23 mouse cellular contexts compared by ENCODE assay signal in genomic region chr1:193359199-193359598, GRCm38 (mm10). TPM values are rescaled to one million over a fixed set of nuclear protein-coding genes. Genes with fewer than 3 reads are reported as not detected.
DNase-seq lines count a peak whose midpoint lies in the region; ATAC-seq and TF ChIP-seq lines count a peak whose summit lies in the region.
"Had no signal": no experiment of that assay in that cellular context is flagged by ENCODE, and none has a peak within 500 bp of the region (broad histone marks: within the 10 kb centered on the region; RNA-seq: fewer than 3 reads in every experiment).

No protein-coding gene starts in this region.

- no peak for TF ChIP-seq CTCF in liver, adult 2 months (IDR thresholded peaks at IDR 0.05; ENCODE audit: low read depth, low read length)
- no peak for TF ChIP-seq CTCF in lung, adult 2 months (IDR thresholded peaks at IDR 0.05; ENCODE audit: insufficient read depth, low read length)
- TF ChIP-seq CTCF in hindbrain, postnatal 0 days (IDR thresholded peaks at IDR 0.05; ENCODE audit: low read depth), result no peak

- H3K27me3 ChIP-seq in liver, adult 2 months (ENCODE audit: control insufficient read depth, insufficient read depth, low read length), result no peaks in the 10 kb centered on the region
- no peaks in the 10 kb centered on the region for H3K27me3 ChIP-seq in liver, embryonic 12.5 days (replicated peaks)
- H3K27me3 ChIP-seq in hindbrain, postnatal 0 days (ENCODE audit: insufficient read depth, low read length), result no peaks in the 10 kb centered on the region
- H3K27me3 ChIP-seq: CH12.LX; embryonic facial prominence, embryonic 12.5 days; forebrain, embryonic 13.5 days; Patski had no signal

- H3K36me3 ChIP-seq in liver, adult 2 months (ENCODE audit: control insufficient read depth, insufficient read depth, low read length), result no peaks in the 10 kb centered on the region
- no peaks in the 10 kb centered on the region for H3K36me3 ChIP-seq in liver, embryonic 12.5 days
- H3K36me3 ChIP-seq in hindbrain, postnatal 0 days (ENCODE audit: insufficient read depth, low read length), result peaks cover 10% of the 10 kb centered on the region
- H3K36me3 ChIP-seq: G1E had no signal

- no peak for TF ChIP-seq POLR2A in liver, adult 2 months (IDR thresholded peaks at IDR 0.05; ENCODE audit: extremely low read depth, insufficient read depth, low read length)
- no peak for TF ChIP-seq POLR2A in lung, adult 2 months (IDR thresholded peaks at IDR 0.05; ENCODE audit: borderline replicate concordance, extremely low read depth, low read depth, low read length)

- H3K4me3 ChIP-seq in liver, adult 2 months (ENCODE audit: insufficient read depth, low read depth, low read length), result no peak overlapping the region
- no peak overlapping the region for H3K4me3 ChIP-seq in liver, embryonic 12.5 days
- H3K4me3 ChIP-seq in lung, adult 2 months (replicated peaks; ENCODE audit: extremely low read depth, low read depth, low read length), result no peak overlapping the region
- H3K4me3 ChIP-seq in hindbrain, postnatal 0 days (ENCODE audit: low read length), result no peak overlapping the region
- H3K4me3 ChIP-seq: embryonic facial prominence, embryonic 10.5 days; embryonic facial prominence, embryonic 12.5 days; forebrain, embryonic 13.5 days had no signal

- 45% methylated on average over 3 of the region's 3 CpGs for WGBS in liver, adult 2 months
- 52% methylated on average over 3 of the region's 3 CpGs for WGBS in liver, embryonic 12.5 days (ENCODE audit: insufficient replicate concordance)
- WGBS in lung, adult 2 months, result 65% methylated on average over 3 of the region's 3 CpGs
- WGBS in hindbrain, postnatal 0 days, result 52% methylated on average over 3 of the region's 3 CpGs

- H3K79me2 ChIP-seq in liver, adult 2 months (ENCODE audit: control insufficient read depth, insufficient read depth, low read length), result no peaks in the 10 kb centered on the region

- no peaks in the 10 kb centered on the region for H3K9me3 ChIP-seq in liver, embryonic 12.5 days (replicated peaks)
- H3K9me3 ChIP-seq in hindbrain, postnatal 0 days (ENCODE audit: low read length), result no peaks in the 10 kb centered on the region
- H3K9me3 ChIP-seq: embryonic facial prominence, embryonic 10.5 days; embryonic facial prominence, embryonic 12.5 days; forebrain, embryonic 13.5 days; G1E had no signal

- no peak overlapping the region for H3K4me2 ChIP-seq in liver, embryonic 12.5 days
- no peak overlapping the region for H3K4me2 ChIP-seq in hindbrain, postnatal 0 days (ENCODE audit: low read depth, low read length)
- H3K4me2 ChIP-seq: embryonic facial prominence, embryonic 12.5 days; forebrain, embryonic 13.5 days had no signal

- DNase-seq in kidney, postnatal 10 days, result peak; percentile 50
- no peak for DNase-seq in kidney, postnatal 14 days
- peak; percentile 22 for DNase-seq in liver, adult 2 months (ENCODE audit: extremely low read depth, low read depth, low spot score)
- peak; percentile 40 for DNase-seq in lung, postnatal 14 days
- DNase-seq in lung, adult 2 months, result no peak
- DNase-seq in hindbrain, postnatal 0 days (ENCODE audit: low spot score), result no peak
- DNase-seq: adrenal gland, adult 8-10 months; adrenal gland, postnatal 14 days; adrenal gland, postnatal 36 days; B cell, adult 2 months; cerebellum, adult 11-12 months; cerebellum, adult 2 months; cerebellum, adult 9-10 months; cerebellum, postnatal 25 days had no signal

- no peak for ATAC-seq in liver, embryonic 12.5 days
- ATAC-seq in hindbrain, postnatal 0 days, result no peak
- ATAC-seq: activated CD4-positive, CD25-positive, alpha-beta regulatory T cell, adult 4 months; CD4-positive, CD25-positive, alpha-beta regulatory T cell, adult 4 months; forebrain, embryonic 13.5 days; Patski had no signal

- H3K27ac ChIP-seq in liver, adult 2 months (replicated peaks; ENCODE audit: insufficient read depth, low read depth, low read length), result no peak overlapping the region
- no peak overlapping the region for H3K27ac ChIP-seq in liver, embryonic 12.5 days
- no peak overlapping the region for H3K27ac ChIP-seq in hindbrain, postnatal 0 days
- H3K27ac ChIP-seq: embryonic facial prominence, embryonic 10.5 days; embryonic facial prominence, embryonic 12.5 days; forebrain, embryonic 13.5 days had no signal

- H3K9ac ChIP-seq in liver, adult 2 months (ENCODE audit: low read depth, low read length), result no peak overlapping the region
- H3K9ac ChIP-seq in liver, embryonic 12.5 days, result no peak overlapping the region
- H3K9ac ChIP-seq in hindbrain, postnatal 0 days (replicated peaks; ENCODE audit: low read length), result no peak overlapping the region
- H3K9ac ChIP-seq: embryonic facial prominence, embryonic 12.5 days; forebrain, embryonic 13.5 days had no signal

- no peaks in the 10 kb centered on the region for H3K4me1 ChIP-seq in liver, adult 2 months (ENCODE audit: control insufficient read depth, insufficient read depth, low read length)
- no peaks in the 10 kb centered on the region for H3K4me1 ChIP-seq in liver, embryonic 12.5 days
- no peaks in the 10 kb centered on the region; the same call in 1 of the 2 replicates for H3K4me1 ChIP-seq in lung, adult 2 months (ENCODE audit: control insufficient read depth, insufficient read depth, low read length)
- H3K4me1 ChIP-seq in hindbrain, postnatal 0 days (ENCODE audit: insufficient read depth, low read length), result peaks cover 6% of the 10 kb centered on the region; the same call in 1 of the 2 replicates

RNA-seq across cellular contexts. Expression of gene Camk1g, which starts 10.9 kb away (rescaled TPM):
- total RNA-seq in liver, adult 2 months (2014; rRNA removed), result not detected in 2 replicates
- polyA plus RNA-seq in liver, adult 2 months (2012; rRNA removed), result not detected in 2 replicates
- 0.86 and 0.92 TPM in 2 replicates for polyA plus RNA-seq in liver, embryonic 12.5 days (2016; fragmentation: Nextera tagmentation; extraction: Ambion mirVana)
- polyA plus RNA-seq in lung, adult 2 months (2012; rRNA removed), result 0.15 and 0.26 TPM in 2 replicates
- 32.9 and 34.6 TPM in 2 replicates for total RNA-seq in hindbrain, postnatal 0 days (2014; rRNA removed)
- polyA plus RNA-seq in hindbrain, postnatal 0 days (2015; fragmentation: Nextera tagmentation; extraction: Ambion mirVana), result 30.9 and 35.1 TPM in 2 replicates
- total RNA-seq: CH12.LX, G1E had no signal
- polyA plus RNA-seq: activated CD4-positive, CD25-positive, alpha-beta regulatory T cell, adult 4 months; CD4-positive, CD25-positive, alpha-beta regulatory T cell, adult 4 months; G1E had no signal

Comparison
In these comparisons a context has a peak if more than half of its experiments do, and no peak if none do; other contexts are left out.
1. DNase-seq: peak in kidney, postnatal 10 days (single experiment), liver, adult 2 months (single experiment) and lung, postnatal 14 days (single experiment); none in kidney, postnatal 14 days (single experiment), lung, adult 2 months (single experiment) and hindbrain, postnatal 0 days (single experiment).
2. RNA of gene Camk1g, which starts 10.9 kb away (polyA plus RNA-seq): 30.9 to 35.1 TPM in hindbrain, postnatal 0 days; 0.86 to 0.92 TPM in liver, embryonic 12.5 days, 0.15 to 0.26 TPM in lung, adult 2 months and not detected in liver, adult 2 months; every median in the first group is over 10 times any median in the second.